Mouse (Mus musculus) right cerebral cortex, adult 18-20 months (tissue): ENCODE data around the gene Bbof1.

Experiments used
- DNase-seq: peaks from one replicate; pipeline ENCODE4 v3.0.0; 2022; ENCODE audit warnings: mixed read lengths

Bbof1 gene

DNA sequence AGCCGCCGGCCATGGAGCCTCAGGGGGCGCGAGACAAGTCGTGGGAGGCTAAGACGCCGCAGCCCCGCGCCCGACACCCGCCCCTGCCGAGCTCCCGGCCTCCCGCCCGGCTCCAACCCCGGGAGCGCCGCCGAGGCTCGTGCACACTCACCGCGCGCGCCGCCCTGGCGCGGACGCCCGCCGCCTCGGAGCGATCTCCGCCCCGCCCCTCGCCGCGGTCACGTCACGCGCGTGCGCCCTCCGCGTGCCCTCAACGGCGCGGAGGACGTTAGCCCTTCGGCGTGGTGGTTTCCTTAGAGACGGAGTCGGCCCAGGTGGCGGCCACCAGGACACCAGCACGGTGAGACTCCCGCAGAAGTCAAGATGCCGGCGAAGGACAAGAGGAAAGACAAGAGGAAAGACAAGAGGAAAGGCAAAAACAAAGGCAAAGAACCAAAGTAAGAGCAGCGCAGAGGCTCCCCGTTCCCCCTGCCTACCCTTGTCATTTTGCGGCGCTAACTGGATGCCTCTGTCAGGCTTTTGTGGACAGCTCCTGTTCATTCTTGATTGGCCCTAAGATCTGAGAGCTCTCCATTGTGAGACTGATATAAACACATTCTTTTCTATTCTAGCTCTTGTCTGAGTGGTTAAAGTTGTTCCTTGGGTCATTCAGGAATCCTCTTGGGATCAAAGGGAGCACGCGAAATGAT is at the start of gene Bbof1, which contains the start of gene Entpd5:
TSS of gene Bbof1 (plus strand) at position 253 of the 689 bp plus-strand sequence.
TSS of gene Entpd5 (minus strand) at position 211 of the 689 bp plus-strand sequence.
- DNase-seq = peak; percentile 94

DNA sequence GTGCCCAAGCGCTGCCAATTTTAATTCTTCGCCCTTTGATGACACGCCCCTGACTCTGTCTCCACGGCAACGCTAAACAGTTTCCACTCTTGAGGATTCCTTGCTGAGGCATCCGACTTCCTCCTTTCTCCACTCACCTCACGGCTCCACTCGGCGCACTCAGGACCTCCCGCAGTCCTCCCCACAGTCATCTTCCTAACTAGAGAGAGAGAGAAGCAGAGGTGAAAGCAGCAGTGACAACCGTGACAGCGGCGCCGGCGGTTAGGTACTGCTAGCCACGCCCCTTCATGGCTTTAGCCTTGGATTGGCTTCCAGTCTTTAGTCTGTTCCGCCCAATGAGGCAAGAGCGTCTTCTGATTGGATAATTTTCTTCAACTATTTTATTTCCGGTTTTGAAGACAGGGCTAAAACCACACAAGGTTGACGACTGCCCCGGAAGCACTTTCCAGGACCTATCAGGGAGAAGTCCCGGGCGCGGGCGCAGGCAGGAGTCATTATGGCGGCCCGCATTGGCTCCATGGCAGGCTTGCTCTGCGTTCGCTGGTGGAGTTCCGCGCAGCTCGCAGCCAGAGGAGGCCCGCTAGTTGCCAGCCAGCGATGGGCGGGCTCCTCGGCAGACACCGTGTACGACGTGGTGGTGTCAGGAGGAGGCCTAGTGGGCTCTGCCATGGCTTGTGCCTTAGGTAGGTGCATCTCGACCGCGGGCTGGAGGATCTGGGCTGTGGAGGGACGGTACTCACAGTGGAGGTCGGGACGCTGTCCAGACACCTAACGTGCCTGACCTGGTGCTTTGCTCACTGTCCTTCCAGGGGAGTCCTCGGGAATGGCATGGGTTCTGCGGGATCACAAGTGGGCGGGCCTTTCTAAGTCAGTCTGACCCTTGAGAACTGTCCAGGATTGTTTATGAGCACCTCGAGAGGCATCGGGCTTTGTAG is 47.0 kb upstream of the Bbof1 start, which contains the start of the genes Coq6 and Fam161b:
TSS of gene Coq6 (plus strand) at position 103 of the 935 bp plus-strand sequence.
TSS of gene Fam161b (minus strand) at position 279 of the 935 bp plus-strand sequence.
- DNase-seq = peak; percentile 98

DNA sequence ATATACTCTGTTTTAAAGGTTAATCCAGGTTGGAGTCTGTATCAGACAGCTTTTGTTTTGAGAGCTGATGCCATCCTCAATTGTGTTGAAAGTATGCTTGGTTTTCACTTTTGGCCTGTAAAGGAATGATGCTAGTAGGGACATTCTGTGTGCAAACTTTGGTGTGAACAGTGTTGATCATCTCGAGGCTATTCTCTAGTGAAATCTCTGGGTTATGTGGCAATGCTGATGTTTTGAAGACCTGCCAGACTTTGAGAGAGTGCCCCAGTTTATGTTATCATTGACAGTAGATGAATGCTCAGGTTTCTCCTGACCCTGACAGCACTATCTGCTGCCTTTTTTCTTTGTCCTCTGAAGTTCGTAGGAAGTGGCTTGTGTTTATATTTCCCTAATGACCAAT is 46.0 kb upstream of the Bbof1 start:
- no peak for DNase-seq

DNA sequence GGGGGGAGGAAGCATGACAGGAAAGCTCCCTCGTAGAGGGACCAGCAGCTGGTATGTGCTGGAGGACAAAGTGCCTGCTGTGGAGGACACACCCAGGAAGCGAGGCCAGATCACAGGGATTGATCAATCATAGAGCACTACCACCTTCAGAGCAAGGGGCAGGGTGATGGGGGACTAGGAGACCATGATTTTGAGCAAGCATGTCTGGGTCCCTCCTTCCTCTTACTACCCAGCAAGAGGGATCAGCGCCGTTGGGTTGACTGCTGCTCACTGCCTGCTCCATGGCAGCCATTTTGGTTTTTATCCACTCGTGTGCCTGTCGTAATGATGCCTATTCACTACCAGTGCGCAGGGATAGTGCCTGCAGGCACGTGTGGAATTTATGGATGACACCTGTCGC is 44.6 kb upstream of the Bbof1 start:
- no peak for DNase-seq

DNA sequence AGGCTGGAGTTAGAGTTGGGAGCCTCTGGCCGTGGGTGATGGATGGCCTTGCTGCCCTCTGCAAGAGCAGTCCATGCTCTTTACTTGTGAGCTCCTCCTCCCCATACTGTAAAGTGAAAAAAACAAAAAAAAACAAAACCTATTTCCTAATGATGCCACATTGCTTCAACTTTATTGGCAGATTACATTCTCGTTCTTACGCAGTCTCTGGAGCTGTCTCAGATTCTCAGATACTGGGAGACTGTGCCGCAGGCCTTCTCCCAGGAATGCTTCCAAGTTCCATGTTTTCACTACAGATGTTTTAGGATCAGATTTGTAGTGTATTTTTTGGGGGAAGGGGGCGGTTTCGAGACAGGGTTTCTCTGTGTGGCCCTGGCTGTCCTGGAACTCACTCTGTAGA is 43.7 kb upstream of the Bbof1 start:
- DNase-seq = no peak

DNA sequence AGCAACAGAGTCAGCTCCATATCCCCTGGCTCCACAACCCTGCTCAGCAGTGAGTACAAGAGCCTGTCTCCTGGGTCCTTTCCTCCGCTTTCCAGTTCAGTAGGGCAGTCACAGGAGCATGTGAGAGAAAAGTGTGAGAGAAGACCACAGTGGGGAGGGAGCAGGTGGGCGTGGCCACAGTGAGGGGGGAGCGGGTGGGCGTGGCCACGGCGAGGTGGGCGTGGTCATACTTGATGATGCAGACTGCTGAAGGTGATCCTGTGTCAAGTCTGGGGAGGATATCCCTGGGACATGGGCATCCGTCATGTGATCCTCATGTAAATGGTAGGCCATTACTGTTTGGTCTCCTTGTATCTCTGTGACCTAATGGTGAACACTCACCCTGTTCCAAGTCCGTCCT is 41.9 kb upstream of the Bbof1 start:
- DNase-seq = no peak

DNA sequence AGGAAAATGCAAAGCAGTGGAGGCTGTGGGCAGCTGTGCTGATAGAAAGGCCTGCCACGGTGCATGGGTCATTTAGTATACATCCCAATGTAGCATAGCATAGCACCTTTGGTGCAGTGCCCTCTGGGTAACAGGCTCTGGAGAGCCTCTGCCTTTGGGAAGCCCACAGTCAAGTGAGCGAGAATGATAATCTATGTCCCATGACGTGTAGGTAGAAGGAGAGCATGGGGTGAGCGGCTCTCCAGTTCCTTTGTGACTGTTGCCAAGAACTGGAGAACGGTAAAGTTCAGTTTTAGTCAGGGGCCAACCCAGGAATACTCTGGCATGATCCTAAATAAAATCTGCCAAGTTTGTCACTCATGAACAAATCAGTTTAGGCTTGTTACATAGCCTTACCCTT is 37.2 kb upstream of the Bbof1 start:
- no peak for DNase-seq

DNA sequence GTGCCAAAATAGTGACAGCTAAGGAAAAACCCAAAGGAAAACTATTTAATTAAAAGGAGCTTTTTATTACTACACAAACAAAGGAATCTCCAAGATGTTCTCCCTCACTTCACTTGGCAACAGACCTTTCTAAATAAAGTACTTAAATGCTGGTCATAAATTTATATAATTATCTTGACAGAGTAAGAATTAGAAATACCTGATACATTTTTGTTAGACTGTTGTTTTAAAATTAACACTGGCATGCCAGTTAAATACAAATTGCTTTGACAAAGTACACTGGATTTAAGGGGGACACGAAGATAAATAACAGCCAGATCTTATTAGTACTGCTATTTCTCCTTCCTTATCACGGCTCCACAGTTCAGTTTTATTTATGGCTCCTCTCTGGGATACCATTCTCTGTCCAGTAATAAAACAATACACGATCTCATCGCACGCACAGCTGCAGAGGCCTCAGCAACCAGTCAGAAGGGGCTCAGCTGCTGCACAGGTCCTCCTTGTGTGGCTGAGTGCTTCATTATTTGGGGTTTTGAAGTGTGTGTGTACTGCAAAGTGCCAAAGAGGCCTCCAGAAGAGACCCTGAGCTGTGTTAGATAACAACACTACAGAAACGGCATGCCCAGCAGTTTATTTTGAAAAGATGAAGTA is 34.9 kb upstream of the Bbof1 start:
- DNase-seq = no peak

DNA sequence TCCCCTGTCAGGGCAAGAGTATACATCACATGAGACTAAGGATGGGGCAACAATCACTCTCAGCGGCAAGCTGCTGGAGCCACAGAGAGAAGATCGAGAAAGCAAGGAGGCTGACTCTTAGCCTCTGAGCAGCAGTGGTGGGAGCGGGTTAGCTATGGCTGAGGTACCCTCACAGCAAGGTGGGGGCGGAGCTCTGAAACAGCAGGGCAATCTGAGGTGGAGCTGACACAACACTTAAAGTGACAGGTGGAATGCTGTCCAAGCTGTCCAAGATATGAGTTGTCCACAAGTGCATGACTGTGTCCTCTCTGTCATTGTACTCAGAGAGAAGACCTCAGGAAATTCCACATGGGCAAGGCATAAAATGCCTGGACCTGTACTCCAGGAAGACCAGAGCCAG is 26.5 kb upstream of the Bbof1 start:
- no peak for DNase-seq

DNA sequence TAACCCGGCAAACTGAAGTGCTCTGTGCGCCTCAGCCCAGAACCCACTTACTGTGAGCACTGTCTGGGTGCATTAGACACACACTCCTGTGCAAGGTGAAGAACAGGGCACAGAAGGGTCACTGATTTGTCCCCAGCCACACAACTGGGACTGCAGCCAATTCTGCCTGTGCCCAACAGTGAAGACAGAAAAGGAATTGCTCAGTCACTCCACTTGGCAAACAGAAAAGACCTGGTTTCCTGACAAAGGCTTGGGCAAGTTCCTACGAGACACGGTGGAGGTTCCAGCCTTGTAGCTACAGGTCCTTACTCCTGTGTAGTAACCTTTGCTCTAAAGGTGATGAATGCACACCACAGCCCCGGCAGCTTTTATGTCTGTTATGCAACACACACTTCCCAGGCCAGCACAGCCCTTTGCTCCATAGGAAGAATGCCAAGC is 24.2 kb upstream of the Bbof1 start:
- DNase-seq = no peak

DNA sequence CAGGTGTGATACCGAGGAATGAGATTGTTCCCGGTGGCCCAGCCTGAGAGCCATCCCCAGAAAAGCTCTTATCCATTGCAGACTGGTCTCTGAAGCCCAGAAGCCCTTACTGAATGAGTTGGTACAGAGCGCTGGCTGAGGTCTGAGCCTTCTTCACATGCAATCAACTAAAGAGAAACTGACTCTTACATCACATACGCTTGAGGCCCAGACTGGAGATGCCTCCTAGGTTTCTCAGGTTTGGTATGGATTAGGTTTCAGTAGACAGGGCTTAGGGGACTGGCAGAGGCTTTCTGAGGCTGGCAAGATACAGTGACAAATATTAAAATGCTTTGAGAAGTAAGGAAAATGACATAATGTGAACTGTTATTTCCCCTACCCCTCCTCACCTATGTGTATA is 23.5 kb upstream of the Bbof1 start:
- no peak for DNase-seq

DNA sequence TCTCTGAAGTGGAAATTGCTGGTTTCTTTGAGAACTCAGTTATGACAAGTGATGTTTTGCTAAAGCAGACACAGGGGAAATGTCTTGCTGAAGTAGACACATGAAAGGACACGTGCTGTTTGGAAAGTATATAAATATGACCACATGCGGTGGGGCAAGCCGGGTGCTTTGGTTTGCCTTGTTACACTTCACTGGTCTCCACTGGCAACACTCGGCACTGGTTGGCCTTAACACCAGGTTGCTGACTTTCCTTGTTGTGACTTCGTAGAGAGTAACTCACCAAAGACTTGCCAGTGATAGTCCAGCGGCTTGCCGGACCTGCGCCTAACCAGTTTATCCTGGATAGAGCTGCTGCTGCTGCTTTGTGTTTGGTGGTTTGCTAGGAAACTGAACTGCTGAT is 20.8 kb upstream of the Bbof1 start:
- DNase-seq = no peak

DNA sequence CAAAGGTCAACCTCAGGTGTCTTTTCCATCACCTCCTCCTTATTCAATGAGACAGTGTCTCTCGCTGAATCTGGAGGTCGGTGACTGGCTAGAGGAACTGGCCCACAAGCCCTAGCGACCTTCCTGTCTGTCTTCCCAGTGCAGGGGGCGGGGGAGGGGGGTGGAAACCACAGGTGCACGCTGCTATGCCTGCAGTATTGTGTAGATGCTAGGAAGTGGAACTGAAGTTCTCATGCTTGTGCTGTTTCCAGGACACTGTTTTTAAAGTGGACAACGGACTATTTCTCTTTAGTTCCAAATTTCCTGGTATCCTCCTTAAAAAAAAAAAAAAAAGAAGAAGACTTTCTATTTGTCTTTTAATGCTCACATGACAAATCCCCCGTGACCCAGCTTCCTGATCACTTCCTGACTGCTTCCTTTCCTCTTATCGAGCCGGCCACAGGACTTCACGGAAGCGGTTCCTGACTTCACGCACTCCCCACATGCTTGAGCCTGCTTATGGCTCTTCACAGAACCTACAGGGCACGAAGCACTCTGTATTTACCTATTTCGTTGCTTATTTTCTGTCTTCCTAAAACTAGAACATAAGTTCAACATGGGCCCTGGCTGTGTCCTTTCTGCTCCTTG is 20.0 kb upstream of the Bbof1 start:
- DNase-seq = no peak

DNA sequence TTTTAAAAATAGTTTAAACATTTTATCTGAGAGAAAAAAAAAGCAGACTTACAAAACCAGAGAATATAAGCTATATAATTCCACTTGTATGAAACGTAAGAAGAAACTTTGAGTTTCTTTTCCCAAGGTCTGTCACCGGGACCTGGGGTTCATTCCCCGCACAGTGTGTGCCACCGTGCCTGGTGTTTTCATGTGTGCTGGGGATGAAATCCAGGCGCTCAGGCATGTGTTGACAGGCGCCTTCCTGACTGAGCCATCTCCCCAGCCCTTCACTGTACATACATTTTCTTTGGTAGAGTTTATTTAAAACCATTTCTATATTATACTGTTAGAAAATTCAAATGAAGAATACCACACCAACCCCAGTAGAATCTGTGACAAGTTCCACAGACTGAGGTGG is 18.5 kb upstream of the Bbof1 start:
- no peak for DNase-seq

DNA sequence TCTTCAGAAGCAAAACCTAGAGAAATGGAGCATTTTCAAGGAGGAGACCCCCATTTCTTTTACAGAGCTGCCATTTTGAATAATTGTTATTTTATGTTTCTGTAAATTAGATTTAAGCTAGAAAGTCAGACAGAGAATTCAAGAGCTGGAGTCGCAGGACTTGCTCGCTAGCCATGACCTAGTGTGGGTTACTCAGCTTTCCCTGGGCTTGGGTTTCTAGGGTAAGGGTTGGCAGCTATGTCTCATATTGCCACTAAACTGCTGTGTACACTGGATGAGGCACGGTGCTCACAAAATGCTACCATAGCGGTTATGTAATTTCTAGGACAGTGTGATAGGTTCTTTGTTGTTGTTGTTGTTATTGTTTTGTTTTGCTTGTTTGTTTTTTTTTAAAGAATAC is 16.2 kb upstream of the Bbof1 start:
- no peak for DNase-seq

DNA sequence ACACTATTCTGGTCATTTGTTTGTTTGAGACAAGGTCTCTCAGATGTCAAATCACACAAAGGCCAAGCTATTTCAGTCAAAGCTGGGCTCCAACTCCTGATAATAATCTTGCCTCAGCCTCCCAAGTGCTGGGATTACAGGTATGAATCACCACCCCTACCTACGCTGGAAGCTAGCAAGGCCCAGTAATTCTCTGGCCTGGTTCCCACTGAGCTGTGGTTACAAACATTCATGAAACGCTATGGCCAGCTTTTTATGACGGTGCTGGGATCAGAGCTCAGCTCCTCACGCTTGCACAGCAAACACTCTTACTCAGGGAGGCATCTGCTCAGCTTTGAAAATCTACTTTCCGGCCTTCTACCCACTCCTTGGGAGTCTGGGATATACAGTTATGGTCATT is 15.0 kb upstream of the Bbof1 start:
- no peak for DNase-seq

DNA sequence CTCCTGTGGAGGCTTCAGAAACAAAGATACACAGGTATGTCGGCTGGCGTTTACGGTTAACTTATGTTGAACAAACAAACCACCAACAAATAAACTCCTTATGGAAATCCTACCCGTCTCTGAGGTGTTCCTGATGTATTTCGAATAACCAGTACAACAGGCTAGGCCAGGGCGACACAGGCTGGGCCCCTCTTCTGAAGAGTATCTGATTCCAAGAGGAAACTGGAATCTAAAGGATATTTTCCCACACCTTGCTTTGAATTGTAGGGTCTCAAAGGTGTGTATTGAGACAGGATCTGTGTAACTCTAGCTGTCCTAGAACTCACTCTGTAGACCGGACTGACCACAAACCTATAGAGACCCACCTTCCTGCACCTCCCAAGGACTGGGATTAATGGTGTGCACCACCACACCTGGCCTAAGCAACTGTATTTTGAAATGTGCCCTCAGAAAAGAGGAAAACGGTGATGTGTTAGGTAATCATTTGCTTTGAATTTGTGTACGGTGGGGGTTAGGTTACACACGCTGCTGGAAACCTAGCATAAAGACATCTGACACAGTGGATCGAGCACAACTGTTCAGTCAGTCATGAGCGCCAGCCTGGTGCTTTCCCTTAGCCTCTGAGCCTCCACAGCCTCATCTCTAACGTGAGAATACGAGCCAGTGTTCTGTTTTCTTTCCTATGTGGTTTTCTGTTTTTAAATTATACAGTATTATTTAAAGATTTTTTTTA is 11.8 kb upstream of the Bbof1 start:
- DNase-seq = no peak

DNA sequence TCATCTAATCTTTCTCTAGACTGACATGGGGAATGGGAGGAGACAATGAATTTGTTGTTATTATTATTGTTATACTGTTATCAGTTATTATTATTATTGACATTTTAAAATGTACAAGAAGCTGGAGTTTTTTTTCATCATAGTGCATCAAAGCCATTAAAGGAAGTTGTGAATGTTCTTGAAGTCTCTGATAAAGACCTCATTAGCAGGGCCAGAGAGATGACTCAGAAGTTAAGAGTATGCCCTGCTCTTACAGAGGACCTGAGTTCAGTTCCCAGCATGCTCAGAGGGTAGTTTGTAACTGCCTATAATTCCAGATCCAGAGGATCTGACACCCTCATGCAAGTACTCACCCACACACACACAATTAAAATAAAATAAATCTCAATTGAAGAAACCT is 11.2 kb upstream of the Bbof1 start:
- no peak for DNase-seq

DNA sequence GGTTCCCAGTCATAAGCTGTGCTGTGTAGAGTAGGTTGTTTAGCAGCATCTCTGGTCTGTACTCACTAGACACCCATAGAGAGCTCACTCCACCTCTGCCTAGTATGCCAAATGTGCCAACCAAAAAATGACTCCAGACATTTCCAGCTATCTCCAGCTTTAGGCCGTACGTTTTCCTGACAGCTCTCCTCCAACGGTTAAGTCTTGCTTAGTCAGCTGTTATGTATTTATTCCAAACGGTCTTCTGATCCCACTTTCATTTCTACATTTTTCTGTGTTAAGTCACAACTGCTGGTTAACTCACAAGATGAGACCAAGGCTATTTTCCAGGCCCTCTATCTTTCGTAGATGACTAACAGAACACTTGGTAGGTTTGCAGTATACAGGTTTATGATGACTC is 10.2 kb upstream of the Bbof1 start:
- DNase-seq = no peak

DNA sequence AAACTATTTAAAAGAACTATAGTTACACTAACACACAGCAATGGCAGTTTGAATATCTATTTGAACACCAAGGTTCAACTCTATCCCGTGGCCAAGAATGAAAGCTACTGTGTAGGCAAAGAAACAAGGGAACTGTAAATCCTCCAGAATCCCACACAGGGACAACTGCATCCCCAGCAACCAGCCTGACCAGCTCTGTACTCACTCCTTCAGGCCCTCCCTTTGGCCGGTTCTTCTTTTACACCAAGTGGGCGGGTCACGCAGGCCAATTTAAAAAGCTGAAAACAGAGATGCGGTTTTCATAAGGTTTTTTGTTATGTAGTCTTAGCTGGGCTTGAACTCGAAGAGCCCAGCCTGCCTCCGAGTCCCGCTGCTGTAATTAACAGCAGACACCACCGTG is 9.7 kb upstream of the Bbof1 start:
- DNase-seq = no peak

DNA sequence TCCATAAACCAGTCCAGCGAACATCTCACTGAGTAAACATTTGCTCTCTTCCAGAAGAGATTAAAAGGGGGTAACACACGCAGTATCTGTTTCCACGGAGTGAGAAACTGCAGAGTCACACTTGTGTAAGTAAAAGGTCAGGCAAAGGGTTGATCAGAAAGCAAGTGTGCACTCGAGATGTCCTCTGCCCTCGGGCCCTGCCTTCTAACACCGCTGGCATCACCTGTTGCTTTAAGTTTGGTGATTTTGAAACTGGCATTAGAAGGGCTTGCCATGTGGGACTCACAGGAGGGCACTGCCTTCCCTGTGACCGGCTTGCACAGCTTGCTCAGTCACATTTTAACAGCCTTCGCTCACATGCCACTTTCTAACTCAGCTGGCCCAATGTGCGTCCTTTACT is 9.2 kb upstream of the Bbof1 start:
- no peak for DNase-seq

DNA sequence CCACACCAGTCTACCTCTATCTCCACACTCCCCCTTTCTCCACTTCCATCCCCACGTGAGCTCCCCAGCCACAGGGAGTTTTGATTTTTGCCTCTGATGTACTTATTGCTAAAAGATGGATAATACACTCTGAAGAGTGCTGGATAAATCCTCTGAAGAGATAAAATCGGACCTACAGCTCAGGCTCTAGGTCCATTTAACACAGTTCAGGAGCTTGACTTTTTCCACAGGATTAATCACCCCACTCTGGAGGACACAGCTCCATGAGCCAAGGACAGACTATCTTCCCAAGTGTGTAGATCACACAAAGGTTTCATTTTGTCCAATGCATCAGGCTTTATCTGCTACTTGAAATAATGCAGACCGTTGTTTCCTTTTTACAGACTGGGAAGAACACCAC is 8.8 kb upstream of the Bbof1 start:
- DNase-seq = no peak
